Mouse (Mus musculus) CH12.LX (cell line): ENCODE measurements at regions not wholly inside any gene's neighbourhood (a gene's known extent, or its start where the extent isn't known, plus 50 kb on each side); places are given as distances from the start of the nearest gene placed in this dataset.

Source experiments
- DNase-seq: peaks from one replicate; pipeline ENCODE4 v3.0.0-alpha.2; 2013; ENCODE audit errors: extremely low read depth
- H3K27ac ChIP-seq: 2 replicates; pipeline ENCODE4 v1.5.1; 2012; ENCODE audit warnings: low read depth, mild to moderate bottlenecking, control low read depth, moderate library complexity; ENCODE audit not compliant: insufficient read depth
- H3K27me3 ChIP-seq: replicated peaks from 2 replicates; pipeline ENCODE3; 2012; ENCODE audit warnings: inconsistent platforms
- H3K36me3 ChIP-seq, 2 experiments: replicated peaks in 1 of 2; 2 replicates each; pipeline versions ENCODE3 to v1.6.1; 2012; ENCODE audit warnings: inconsistent platforms in 1 of 2, low read length in 1 of 2, mild to moderate bottlenecking in 1 of 2, mixed read lengths in 1 of 2, moderate library complexity in 1 of 2; ENCODE audit not compliant: control insufficient read depth in 1 of 2, insufficient read depth in 1 of 2
- H3K4me1 ChIP-seq, 2 experiments: 2 replicates each; pipeline ENCODE4 v1.6.1; 2012; ENCODE audit warnings: inconsistent platforms in 1 of 2, moderate library complexity in 1 of 2; ENCODE audit not compliant: insufficient read depth in 2 of 2, control insufficient read depth in 1 of 2
- H3K4me2 ChIP-seq: 2 replicates; pipeline ENCODE4 v1.6.1; 2012; ENCODE audit warnings: low read depth, mild to moderate bottlenecking, control low read depth; ENCODE audit not compliant: poor library complexity, insufficient read depth, severe bottlenecking
- H3K4me3 ChIP-seq, 3 experiments: fragments of 150-350 bp in 1 of 3; sonication (generic) in 1 of 3; replicated peaks in 1 of 3; 2 replicates each; pipeline versions ENCODE3 to v1.5.1; 2011 to 2012; ENCODE audit warnings: low read depth in 2 of 3, low read length in 2 of 3, mild to moderate bottlenecking in 2 of 3, moderate library complexity in 2 of 3, control low read depth in 1 of 3, improper control_type of control experiment in 1 of 3, inconsistent platforms in 1 of 3, mixed read lengths in 1 of 3; ENCODE audit not compliant: poor library complexity in 1 of 3
- H3K79me2 ChIP-seq: replicated peaks from 2 replicates; pipeline ENCODE4 v1.6.1; 2012; ENCODE audit warnings: mild to moderate bottlenecking, moderate library complexity; ENCODE audit not compliant: control insufficient read depth, poor library complexity, insufficient read depth, severe bottlenecking; ENCODE audit errors: extremely low read depth
- H3K9ac ChIP-seq: 2 replicates; pipeline ENCODE4 v1.6.1; 2012; ENCODE audit warnings: low read depth, mild to moderate bottlenecking, control low read depth, moderate library complexity; ENCODE audit not compliant: insufficient read depth
- H3K9me3 ChIP-seq: replicated peaks from 2 replicates; pipeline ENCODE3; 2012; ENCODE audit warnings: low read length, inconsistent platforms, mixed read lengths
- BHLHE40 ChIP-seq: IDR thresholded peaks from 2 replicates; pipeline ENCODE4 v1.6.1; 2011; ENCODE audit warnings: mild to moderate bottlenecking, low read depth, low read length, improper control_type of control experiment
- CHD1 ChIP-seq: IDR thresholded peaks from 2 replicates; pipeline ENCODE4 v1.6.1; 2012; ENCODE audit warnings: low read depth, low read length, improper control_type of control experiment, inconsistent platforms
- CHD2 ChIP-seq: IDR thresholded peaks from 2 replicates; pipeline ENCODE4 v1.6.1; 2011; ENCODE audit warnings: low read length, improper control_type of control experiment
- CTCF ChIP-seq, 2 experiments: IDR thresholded peaks in 1 of 2; conservative IDR thresholded peaks in 1 of 2; 2 replicates each; pipeline ENCODE4 v1.5.1; 2011 to 2012; ENCODE audit warnings: low read depth in 2 of 2, low read length in 2 of 2, improper control_type of control experiment in 1 of 2, inconsistent platforms in 1 of 2, mild to moderate bottlenecking in 1 of 2, moderate library complexity in 1 of 2
- ELF1 ChIP-seq: IDR thresholded peaks from 2 replicates; pipeline ENCODE4 v1.6.1; 2014; ENCODE audit warnings: low read depth, mild to moderate bottlenecking, inconsistent platforms, low read length, improper control_type of control experiment
- GABPA ChIP-seq: IDR thresholded peaks from 2 replicates; pipeline ENCODE4 v1.6.1; 2012; ENCODE audit warnings: low read depth, low read length, improper control_type of control experiment, inconsistent platforms; ENCODE audit not compliant: insufficient replicate concordance
- IRF4 ChIP-seq: IDR thresholded peaks from 2 replicates; pipeline ENCODE4 v1.6.1; 2014; ENCODE audit warnings: low read depth, mild to moderate bottlenecking, inconsistent platforms, low read length, improper control_type of control experiment
- JUN ChIP-seq: IDR thresholded peaks from 2 replicates; pipeline ENCODE4 v1.6.1; 2011; ENCODE audit warnings: low read depth, mild to moderate bottlenecking, low read length, improper control_type of control experiment, moderate library complexity; ENCODE audit not compliant: insufficient read depth
- KAT2A ChIP-seq: IDR thresholded peaks from 2 replicates; pipeline ENCODE4 v1.6.1; 2012; ENCODE audit warnings: low read length, improper control_type of control experiment, inconsistent platforms; ENCODE audit not compliant: insufficient replicate concordance
- MXI1 ChIP-seq: IDR thresholded peaks from 2 replicates; pipeline ENCODE4 v1.6.1; 2011; ENCODE audit warnings: mild to moderate bottlenecking, low read depth, low read length, improper control_type of control experiment
- MYC ChIP-seq: IDR thresholded peaks from 2 replicates; pipeline ENCODE4 v1.6.1; 2011; ENCODE audit warnings: low read depth, mild to moderate bottlenecking, improper control_type of control experiment, low read length
- NELFE ChIP-seq: IDR thresholded peaks from 2 replicates; pipeline ENCODE4 v1.6.1; 2011; ENCODE audit warnings: low read depth, low read length, improper control_type of control experiment
- PAX5 ChIP-seq: IDR thresholded peaks from 2 replicates; pipeline ENCODE4 v1.6.1; 2012; ENCODE audit warnings: low read length, inconsistent platforms, mixed read lengths
- POLR2A ChIP-seq: IDR thresholded peaks from 2 replicates; pipeline ENCODE4 v1.6.1; 2011; ENCODE audit warnings: low read depth, mild to moderate bottlenecking, improper control_type of control experiment, low read length
- POLR2AphosphoS2 ChIP-seq: IDR thresholded peaks from 2 replicates; pipeline ENCODE4 v1.6.1; 2011; ENCODE audit warnings: low read depth, low read length, improper control_type of control experiment
- RAD21 ChIP-seq: IDR thresholded peaks from 2 replicates; pipeline ENCODE4 v1.6.1; 2011; ENCODE audit warnings: low read depth, mild to moderate bottlenecking, low read length, improper control_type of control experiment, moderate library complexity
- RCOR1 ChIP-seq: conservative IDR thresholded peaks from 2 replicates; pipeline ENCODE4 v1.6.1; 2012; ENCODE audit warnings: low read depth, mild to moderate bottlenecking, inconsistent platforms, low read length, improper control_type of control experiment
- SIN3A ChIP-seq: IDR thresholded peaks from 2 replicates; pipeline ENCODE4 v1.6.1; 2012; ENCODE audit warnings: low read length, improper control_type of control experiment, inconsistent platforms
- SMC3 ChIP-seq: IDR thresholded peaks from 2 replicates; pipeline ENCODE4 v1.6.1; 2011; ENCODE audit warnings: low read depth, low read length, improper control_type of control experiment
- TCF12 ChIP-seq: IDR thresholded peaks from 2 replicates; pipeline ENCODE4 v1.6.1; 2014; ENCODE audit warnings: low read depth, mild to moderate bottlenecking, inconsistent platforms, low read length, improper control_type of control experiment
- USF1 ChIP-seq: IDR thresholded peaks from 2 replicates; pipeline ENCODE4 v1.6.1; 2014; ENCODE audit warnings: low read depth, mild to moderate bottlenecking, inconsistent platforms, low read length, improper control_type of control experiment
- ZC3H11A ChIP-seq: IDR thresholded peaks from 2 replicates; pipeline ENCODE4 v1.6.1; 2012; ENCODE audit warnings: low read depth, mild to moderate bottlenecking, inconsistent platforms, low read length, improper control_type of control experiment
- ZKSCAN1 ChIP-seq: IDR thresholded peaks from 2 replicates; pipeline ENCODE4 v1.6.1; 2012; ENCODE audit warnings: low read depth, inconsistent platforms, low read length, improper control_type of control experiment, borderline replicate concordance
- ZMIZ1 ChIP-seq: IDR thresholded peaks from 2 replicates; pipeline ENCODE4 v1.6.1; 2012; ENCODE audit warnings: low read depth, mild to moderate bottlenecking, inconsistent platforms, low read length, improper control_type of control experiment
- dilution Hi-C: fragments of 300-500 bp; cut with MboI; formaldehyde crosslinking; loops from 2 replicates; pipeline ENCODE4 v1.14.3; 2020; ENCODE audit warnings: low sequenced_read_pairs; ENCODE audit not compliant: extremely low pct_unique_long_range_greater_than_20kb, extremely low pct_ligation_motif_present
- in situ Hi-C: fragments of 300-500 bp; cut with MboI; formaldehyde crosslinking; loops from 3 replicates; pipeline ENCODE4 v1.14.3; 2019; ENCODE audit warnings: low sequenced_read_pairs, low pct_ligation_motif_present, low pct_unique_long_range_greater_than_20kb, mixed read lengths

DNA sequence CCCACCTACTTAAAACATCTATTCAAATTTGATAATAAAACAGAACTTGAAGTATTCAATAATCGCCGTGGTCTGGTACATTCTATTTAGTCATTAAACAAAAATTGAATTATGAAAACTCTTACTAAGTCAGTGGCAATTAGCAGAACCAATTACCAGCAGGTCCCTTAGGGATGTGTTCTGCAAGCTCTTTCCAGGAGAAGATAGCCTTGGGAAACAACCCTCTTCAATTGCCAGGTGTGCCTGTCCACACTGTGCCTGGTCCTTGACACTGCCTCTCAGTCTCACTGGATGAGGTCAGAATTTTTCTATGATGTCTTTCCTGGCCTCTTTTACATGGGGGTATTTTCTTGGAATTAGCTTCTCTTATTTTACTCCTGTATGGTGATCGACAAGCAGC, 195.1 kb upstream of the Sox11 start:
- Histone ChIP-seq H3K27ac (no peak overlapping the region), H3K9me3 (peaks cover 69% of the 10 kb centered on the region), H3K9ac (no peak overlapping the region), H3K36me3 (no peaks in the 10 kb centered on the region), H3K4me1 (no peaks in the 10 kb centered on the region), H3K4me3 (no peak overlapping the region), H3K79me2 (no peaks in the 10 kb centered on the region), H3K4me2 (no peak overlapping the region), H3K27me3 (no peaks in the 10 kb centered on the region)
- in situ Hi-C loops (no loop called here), dilution Hi-C loops (no loop called here)
- no peak for DNase-seq
- TF ChIP-seq USF1 (no peak), ELF1 (no peak), ZMIZ1 (no peak), NELFE (no peak), PAX5 (no peak), GABPA (no peak), POLR2AphosphoS2 (no peak), SIN3A (no peak), POLR2A (no peak), IRF4 (no peak), CTCF (conservative IDR thresholded peaks at IDR 0.05 in 1 of 2, IDR thresholded peaks at IDR 0.05 in 1 of 2; ENCODE audit: low read depth in 2 of 2, low read length in 2 of 2) (no peak)

GRCm38 (mm10) chr12:27537017-27537416, 194.6 kb upstream of the Sox11 start:
- Histone ChIP-seq H3K4me2 (no peak overlapping the region), H3K4me3 (no peak overlapping the region), H3K27ac (no peak overlapping the region), H3K4me1 (no peaks in the 10 kb centered on the region), H3K9me3 (peaks cover 68% of the 10 kb centered on the region), H3K9ac (no peak overlapping the region), H3K27me3 (no peaks in the 10 kb centered on the region), H3K79me2 (no peaks in the 10 kb centered on the region), H3K36me3 (no peaks in the 10 kb centered on the region)
- DNase-seq = no peak
- in situ Hi-C loops (no loop called here), dilution Hi-C loops (no loop called here)
- no peak for TF ChIP-seq ZC3H11A

DNA sequence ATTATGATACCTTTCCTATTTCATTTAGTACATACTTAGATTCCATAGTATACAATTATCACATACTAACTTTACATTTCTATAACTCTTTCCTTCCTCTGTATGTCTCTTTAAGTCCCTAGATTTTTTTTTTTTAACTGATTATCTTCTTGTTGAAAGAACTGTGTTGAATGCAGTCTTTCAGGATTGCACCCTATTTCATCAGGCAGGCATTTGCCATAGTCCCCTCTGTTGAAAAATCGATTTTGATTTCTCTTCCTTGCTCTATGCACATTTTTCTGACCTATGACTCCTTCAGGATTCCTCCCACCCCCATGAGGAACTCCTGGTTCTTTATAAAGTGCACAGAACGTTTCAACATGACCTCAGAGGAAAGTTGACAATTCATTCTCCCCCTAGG, 183.2 kb upstream of the Sox11 start:
- no peak overlapping the region for H3K4me3 ChIP-seq
- in situ Hi-C loops = no loop called here
- no peak overlapping the region for H3K27ac ChIP-seq
- no peaks in the 10 kb centered on the region for H3K79me2 ChIP-seq
- H3K9me3 ChIP-seq = peaks cover 78% of the 10 kb centered on the region
- TF ChIP-seq RAD21 = no peak
- no peak for TF ChIP-seq SMC3
- TF ChIP-seq ELF1 = no peak
- no peak for TF ChIP-seq MXI1
- no peak for TF ChIP-seq POLR2A
- no peak for TF ChIP-seq JUN
- no peak for TF ChIP-seq TCF12
- TF ChIP-seq USF1 = no peak
- no peak for TF ChIP-seq ZMIZ1
- TF ChIP-seq BHLHE40 = no peak
- TF ChIP-seq CHD1 = no peak
- TF ChIP-seq RCOR1 = no peak
- no peak for TF ChIP-seq ZKSCAN1
- TF ChIP-seq MYC = no peak
- TF ChIP-seq CHD2 = no peak
- TF ChIP-seq CTCF (conservative IDR thresholded peaks at IDR 0.05 in 1 of 2, IDR thresholded peaks at IDR 0.05 in 1 of 2; ENCODE audit: low read depth in 2 of 2, low read length in 2 of 2) = no peak
- TF ChIP-seq KAT2A = no peak
- TF ChIP-seq POLR2AphosphoS2 = no peak
- TF ChIP-seq, all 38 proteins: peak for 0
- dilution Hi-C loops = no loop called here
- H3K4me1 ChIP-seq = no peaks in the 10 kb centered on the region
- H3K36me3 ChIP-seq = no peaks in the 10 kb centered on the region
- no peak overlapping the region for H3K9ac ChIP-seq
- no peaks in the 10 kb centered on the region for H3K27me3 ChIP-seq
- DNase-seq = no peak
- H3K4me2 ChIP-seq = no peak overlapping the region
